Mouse (Mus musculus): Measurements from ENCODE around the gene Ssh1.

Gene Ssh1

GRCm38 (mm10) chr5:113993487-113994465, at the start of gene Ssh1:
Gene Ssh1, minus strand, starts transcription at chr5:113993894.
- peak; percentile 86 to 88 for DNase-seq (ENCODE audit: low spot score in 2 of 2)

GRCm38 (mm10) chr5:114041327-114041930, 47.7 kb upstream of the Ssh1 start:
- DNase-seq (ENCODE audit: low spot score in 2 of 2) = peak in 1 of 2 experiments; percentile 13

DNA sequence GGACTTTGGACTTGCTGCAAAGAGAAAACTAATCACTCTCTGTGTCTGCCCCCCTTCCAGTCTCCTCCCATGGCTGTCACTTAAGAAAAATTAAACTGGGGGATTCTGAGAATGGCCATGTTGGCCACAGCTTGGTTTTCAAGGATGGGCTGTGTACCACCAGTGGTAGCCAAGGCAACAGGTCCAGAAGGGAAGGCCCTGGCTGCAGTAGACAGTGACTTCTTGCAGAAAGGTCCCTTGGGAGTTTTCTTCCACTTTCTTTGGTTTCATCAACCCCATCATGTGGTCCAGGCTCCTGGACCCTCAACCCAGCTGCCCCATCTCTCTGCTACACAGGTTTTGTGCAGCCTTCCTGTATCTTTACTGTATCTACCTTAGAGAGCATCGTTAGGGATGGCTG, 47.2 kb upstream of the Ssh1 start:
- no peak for DNase-seq (ENCODE audit: low spot score in 2 of 2)

DNA sequence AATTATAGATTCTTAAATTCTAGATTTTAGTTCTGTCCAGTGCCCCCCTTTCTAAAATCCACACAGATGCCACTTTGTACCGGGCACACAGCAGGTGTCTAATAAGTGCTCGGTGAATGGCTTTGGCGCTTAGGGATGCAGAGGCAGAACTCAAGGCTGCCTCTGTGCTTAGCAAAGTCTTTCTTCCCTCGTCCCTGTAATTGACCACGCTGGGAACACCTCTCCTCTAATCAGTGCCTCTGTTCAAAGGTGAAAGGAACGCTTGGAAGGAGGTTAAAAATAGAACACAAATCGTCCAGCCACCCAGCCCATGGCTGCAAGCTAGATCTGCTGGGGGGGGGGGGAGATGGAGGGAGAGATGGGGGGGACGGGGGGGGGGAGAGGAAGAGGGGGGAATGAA, 46.8 kb upstream of the Ssh1 start:
- no peak for DNase-seq (ENCODE audit: low spot score in 2 of 2)

DNA sequence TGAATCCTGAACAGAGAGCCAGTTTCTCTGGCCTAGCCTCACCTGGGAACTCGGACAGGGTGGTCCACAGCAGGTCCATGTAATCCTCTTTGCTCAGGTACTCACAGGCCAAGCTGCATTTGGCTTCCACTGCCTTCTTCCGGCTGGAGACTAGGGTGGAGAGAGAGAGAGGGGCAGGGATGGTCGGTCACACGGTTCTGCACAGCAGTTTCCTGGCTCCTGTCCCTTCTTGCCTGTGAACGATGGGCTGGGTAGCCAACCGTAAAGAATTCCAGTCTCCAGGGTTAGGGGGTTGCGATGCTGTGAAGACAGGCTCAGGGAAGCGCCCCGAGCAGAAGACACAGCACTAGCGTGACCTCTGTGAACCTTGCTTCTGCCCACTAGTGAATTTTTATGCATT, 41.4 kb upstream of the Ssh1 start:
- no peak for DNase-seq (ENCODE audit: low spot score in 2 of 2)

DNA sequence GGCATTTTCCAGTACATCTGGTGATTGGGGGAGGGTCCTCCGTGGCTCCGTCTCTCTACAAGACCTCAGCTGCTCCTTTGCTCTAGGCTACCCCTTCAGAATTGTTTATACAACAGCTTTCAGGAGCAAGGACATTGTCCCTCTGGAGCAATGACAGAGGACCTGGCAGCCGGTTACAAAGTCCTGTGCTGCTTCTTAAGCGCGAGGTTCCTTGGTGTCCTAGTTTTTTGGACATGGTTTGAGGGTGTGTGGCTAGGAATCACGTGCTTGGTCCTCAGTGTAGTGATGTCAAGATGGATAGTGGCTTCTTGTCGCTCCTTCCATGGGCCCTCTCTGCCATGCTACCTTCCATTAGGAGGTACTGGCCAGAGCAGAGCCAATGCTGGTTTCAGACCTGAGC, 40.7 kb upstream of the Ssh1 start:
- no peak for DNase-seq (ENCODE audit: low spot score in 2 of 2)

DNA sequence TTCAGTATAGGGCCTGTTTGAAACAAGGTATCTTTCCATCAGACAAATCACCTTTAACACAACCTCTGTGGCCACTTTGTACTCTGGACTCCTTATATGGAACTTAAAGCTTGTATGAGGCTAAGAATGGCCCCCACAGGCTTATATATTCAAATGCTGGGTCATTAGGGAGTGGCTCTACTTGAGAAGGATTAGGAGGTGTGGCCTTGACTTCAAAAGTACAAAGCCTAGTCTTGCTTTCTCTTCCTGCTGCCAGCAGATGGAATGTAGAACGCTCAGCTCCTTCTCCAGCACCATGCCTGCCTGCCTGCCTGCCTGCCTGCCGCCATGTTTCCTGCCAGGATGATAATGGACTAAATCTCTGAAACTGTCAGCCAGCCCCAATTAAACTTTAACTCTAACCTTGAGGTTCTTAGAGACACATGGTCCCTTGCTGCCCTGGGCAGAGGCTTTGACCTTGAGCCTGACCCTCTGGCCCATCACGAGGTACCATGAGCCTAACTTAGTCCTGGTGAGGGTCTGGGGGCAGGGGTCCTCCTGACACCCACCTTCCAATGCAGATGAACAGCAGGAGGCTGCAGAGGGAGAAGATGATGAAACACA, 38.6 kb upstream of the Ssh1 start:
- DNase-seq (ENCODE audit: low spot score in 2 of 2) = no peak

DNA sequence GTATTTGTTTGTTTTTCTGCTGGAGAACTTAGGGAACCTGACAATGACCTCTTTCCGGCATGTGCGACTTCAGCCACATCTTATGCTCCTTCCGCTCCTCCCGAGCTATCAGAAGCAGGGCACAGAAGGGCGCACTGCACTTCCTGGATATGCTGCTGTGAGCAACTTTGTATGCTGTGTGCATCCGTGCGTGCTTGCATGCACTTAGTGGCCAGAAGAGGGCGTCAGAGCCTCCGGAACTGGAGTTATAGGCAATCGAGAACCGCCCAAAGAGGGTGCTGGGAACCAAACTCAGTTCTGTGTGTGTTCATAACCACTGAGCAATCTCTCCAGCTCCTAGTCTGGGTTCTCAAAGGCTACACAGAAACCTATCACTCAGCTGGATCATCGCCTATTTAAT, 37.0 kb upstream of the Ssh1 start:
- no peak for DNase-seq (ENCODE audit: low spot score in 2 of 2)

DNA sequence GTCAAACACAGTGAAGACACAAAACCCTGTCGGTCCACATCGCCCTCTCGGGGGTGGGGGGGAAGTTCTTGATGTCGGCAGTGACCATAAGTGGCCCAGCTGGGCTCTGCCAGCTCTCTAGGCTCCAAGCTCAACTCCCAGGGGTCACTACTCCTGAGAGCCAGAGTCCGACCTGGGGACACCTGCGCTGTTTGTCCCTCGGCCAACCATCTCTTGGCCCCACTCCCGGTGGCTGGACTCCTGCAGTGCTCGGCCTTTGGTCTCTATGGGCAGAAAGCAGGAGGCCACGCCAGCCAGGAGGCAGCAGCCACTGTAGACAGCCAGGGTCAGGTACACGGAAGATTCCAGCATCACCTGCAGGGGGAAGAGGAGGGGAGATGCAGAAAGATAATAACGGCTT, 34.4 kb upstream of the Ssh1 start:
- DNase-seq (ENCODE audit: low spot score in 2 of 2) = no peak

- DNase-seq (ENCODE audit: low spot score in 2 of 2) = no peak
These were observed 33.7 kb upstream of the Ssh1 start for GRCm38 (mm10) chr5:114027217-114027944.

DNA sequence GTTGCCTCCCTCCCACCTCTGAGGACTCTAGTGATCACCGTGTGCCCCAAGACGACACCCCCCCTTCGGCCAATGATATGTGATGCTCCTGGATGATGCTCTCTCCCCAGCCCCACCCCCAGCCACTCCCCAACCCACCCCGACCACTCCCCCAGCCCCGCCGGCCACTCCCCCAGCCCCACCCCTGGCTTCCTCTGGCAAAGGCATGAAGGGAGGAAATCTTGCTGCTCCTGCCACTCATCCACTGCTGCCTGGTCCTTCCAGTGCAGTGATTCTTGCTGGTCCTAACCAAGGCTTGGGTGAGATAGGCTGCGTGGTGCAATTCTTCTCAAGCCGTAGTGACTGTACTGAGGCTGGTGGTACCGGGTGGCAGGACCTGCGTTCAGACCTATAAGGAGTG, 31.2 kb upstream of the Ssh1 start:
- DNase-seq (ENCODE audit: low spot score in 2 of 2) = no peak

DNA sequence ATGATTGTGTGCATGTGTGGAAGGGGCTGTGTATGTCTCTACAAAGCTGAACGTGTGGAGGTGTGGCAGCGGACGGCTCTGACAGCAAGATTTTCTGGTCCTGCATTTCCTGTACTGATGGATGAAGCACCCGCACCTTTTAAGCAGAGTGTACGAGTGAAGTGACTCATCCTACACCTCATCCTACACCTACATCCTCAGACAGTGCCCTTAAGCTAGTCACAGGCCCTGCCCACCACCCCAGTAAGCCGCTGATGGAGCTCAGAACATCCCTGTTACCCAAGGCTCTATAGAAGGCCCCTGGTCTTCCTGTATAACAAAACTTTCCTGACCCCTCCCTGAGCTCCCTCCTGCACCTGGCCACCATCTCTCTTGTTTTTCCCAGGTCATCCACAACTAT, 30.7 kb upstream of the Ssh1 start:
- no peak for DNase-seq (ENCODE audit: low spot score in 2 of 2)

DNA sequence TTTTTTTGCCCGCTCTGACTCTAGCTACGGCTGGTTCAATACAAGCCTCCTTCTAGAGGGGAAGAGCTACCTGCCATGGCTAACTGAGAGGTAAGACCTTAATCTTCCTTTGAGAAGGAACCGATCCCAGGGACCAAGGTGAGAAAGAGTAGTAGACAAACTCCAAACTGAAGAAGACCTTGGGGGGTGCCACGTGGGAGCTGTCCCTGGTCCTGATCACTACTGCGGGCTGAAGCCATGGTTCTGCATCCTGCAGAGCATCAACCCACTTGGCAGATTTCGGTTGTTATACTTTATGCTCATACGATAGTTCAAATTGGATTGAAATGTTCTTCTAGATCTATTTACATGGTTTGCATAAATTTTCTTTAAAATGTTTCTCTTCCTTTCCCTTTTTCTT, 21.4 kb upstream of the Ssh1 start:
- DNase-seq (ENCODE audit: low spot score in 2 of 2) = no peak

- DNase-seq (ENCODE audit: low spot score in 2 of 2) = no peak
These were observed 15.4 kb upstream of the Ssh1 start for GRCm38 (mm10) chr5:114009049-114009448.

- DNase-seq (ENCODE audit: low spot score in 2 of 2) = no peak
These were observed 14.2 kb upstream of the Ssh1 start for GRCm38 (mm10) chr5:114007753-114008453.

- no peak for DNase-seq (ENCODE audit: low spot score in 2 of 2)
These were observed 13.3 kb upstream of the Ssh1 start for GRCm38 (mm10) chr5:114006974-114007373.

DNA sequence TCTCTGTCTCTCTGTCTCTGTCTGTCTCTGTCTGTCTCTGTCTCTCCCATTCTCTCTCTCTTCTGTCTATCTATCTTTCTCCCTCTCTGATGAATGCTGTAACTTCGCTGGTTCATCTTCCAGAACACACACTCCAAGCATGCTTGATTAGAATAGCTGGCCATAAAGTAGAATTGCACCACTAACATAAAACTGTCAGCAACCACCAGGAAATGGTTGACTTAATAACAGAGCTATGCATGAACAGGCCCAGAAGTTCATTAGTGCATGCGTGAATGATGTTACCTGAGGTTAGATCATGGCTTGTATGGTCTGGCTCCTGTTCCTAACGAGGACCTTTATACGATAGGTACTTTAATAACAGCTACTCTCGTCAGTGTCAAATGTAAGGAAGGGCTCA, 11.4 kb upstream of the Ssh1 start:
- no peak for DNase-seq (ENCODE audit: low spot score in 2 of 2)

DNA sequence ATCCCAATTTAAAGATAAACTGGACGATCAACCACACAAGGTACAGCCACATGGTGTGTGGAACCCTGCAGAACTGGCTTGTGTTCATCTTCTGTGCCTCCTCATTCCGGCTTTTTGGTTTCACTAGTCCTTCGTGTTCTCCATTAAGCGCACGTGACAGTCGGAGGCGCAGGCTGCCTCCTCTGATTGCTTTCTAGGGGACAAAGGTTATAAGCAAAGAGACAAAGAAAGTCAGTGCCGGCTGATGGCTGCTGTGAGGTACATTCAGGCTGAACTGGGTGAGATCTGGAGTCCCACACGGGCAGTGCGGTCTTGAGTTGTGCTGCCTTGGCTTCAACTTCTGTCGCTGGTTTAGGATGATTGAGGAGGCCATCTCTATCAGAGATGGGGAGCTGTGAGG, 10.9 kb upstream of the Ssh1 start:
- DNase-seq (ENCODE audit: low spot score in 2 of 2) = no peak

DNA sequence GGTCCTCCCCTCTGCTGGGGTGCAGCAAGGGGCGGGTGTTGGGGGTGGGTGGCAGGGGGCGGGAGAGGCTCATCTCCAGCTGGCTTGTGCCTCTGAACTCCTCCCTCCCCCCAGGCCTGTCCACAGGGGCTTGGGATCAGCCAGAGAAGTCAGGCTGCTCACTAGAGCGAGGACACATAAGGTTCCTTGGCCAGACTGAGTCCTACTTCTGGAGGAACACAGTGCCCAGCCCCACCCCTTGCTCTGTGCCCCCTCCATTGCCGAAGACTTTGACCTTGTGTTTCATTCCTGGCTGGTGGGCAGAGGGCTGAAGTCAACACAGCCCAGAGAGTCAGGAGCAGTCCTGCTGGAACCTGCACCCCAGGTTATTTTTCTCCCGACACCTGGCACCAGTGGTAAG, 9.8 kb upstream of the Ssh1 start, which contains the start of gene Dao:
Dao (plus strand) TSS at position 162 of the 400 bp plus-strand sequence.
- DNase-seq (ENCODE audit: low spot score in 2 of 2) = no peak

DNA sequence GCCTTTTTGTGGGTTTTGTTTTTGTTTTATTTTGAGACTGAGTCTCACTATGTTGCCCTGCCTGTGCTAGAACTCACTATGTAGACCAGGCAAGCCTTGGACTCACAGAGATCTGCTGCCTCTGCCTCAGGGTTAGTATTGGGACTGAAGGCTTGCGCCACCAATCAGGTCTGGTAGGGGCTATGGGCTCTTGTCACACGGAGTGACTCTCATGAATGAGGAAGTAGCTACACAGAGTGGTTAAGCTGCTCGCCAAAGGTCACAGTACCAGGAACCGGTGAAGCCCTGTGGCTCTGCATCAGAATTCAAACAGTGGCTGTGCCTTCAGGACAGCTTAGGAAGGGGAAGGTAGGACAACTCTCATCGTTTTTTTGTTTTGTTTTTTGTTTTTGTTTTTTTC, 5.7 kb upstream of the Ssh1 start:
- DNase-seq (ENCODE audit: low spot score in 2 of 2) = no peak

GRCm38 (mm10) chr5:113996458-113996857, 2.8 kb upstream of the Ssh1 start:
- DNase-seq (ENCODE audit: low spot score in 2 of 2) = no peak

All from urinary bladder, postnatal 36 days (tissue).